Mouse (Mus musculus): ENCODE data around the gene Zzz3.

DNA sequence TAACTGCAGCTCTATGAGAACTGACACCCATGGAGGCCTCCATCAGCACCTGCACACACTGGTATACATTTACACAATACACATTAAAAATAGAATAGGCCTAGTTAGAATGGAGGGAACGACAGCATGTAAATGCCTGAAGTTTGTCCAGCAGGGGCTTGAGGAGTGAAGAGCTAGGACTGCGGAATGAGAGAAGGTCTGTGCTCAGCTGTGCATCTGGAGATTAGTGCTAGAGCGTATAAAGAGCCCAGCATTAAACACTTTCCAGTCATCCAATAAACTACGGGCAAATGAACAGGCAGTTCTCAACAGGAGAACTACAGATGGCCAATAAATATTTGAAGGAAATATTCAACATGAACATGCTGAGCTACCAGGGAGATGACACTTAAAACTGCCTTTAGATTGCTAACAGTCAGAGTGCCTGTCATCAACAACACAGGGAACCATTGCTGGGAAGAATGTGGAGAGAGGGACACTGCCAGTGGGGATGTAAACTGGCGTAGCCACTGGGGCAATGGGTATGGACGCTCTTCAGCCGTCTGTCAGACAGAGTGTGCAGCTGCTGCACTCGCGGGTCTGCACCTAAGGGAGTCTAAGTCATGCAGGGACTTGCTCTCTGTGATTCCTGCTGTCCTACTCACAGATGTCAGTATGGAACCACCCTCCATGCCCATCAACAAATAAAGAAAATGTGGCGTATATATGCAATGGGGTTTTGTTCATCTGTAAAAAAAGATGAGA lies 41.7 kb upstream of the Zzz3 start:
- TF ChIP-seq TAL1 (IDR thresholded peaks at IDR 0.05; ENCODE audit: low read length) (no peak), GATA1 (IDR thresholded peaks at IDR 0.05; ENCODE audit: low read length) (no peak)

All from erythroblast, embryonic 14.5 days (primary cell).